Mouse (Mus musculus) layer of hippocampus, postnatal 36 days (tissue): ENCODE measurements around the gene Pld6. TPM values are rescaled to one million over a fixed set of nuclear protein-coding genes. Genes with fewer than 3 reads are reported as not detected.

Experiments
- DNase-seq, 2 experiments: peaks; one replicate each; pipeline ENCODE4 v3.0.0; 2022
- total RNA-seq, 2 experiments: library from RNA; stranded (reverse); gene quantifications; 2 replicates each; pipeline ENCODE4 v1.2.3; 2021

Gene Pld6
- total RNA-seq: under 1 TPM; 0.20 to 0.28 TPM

DNA sequence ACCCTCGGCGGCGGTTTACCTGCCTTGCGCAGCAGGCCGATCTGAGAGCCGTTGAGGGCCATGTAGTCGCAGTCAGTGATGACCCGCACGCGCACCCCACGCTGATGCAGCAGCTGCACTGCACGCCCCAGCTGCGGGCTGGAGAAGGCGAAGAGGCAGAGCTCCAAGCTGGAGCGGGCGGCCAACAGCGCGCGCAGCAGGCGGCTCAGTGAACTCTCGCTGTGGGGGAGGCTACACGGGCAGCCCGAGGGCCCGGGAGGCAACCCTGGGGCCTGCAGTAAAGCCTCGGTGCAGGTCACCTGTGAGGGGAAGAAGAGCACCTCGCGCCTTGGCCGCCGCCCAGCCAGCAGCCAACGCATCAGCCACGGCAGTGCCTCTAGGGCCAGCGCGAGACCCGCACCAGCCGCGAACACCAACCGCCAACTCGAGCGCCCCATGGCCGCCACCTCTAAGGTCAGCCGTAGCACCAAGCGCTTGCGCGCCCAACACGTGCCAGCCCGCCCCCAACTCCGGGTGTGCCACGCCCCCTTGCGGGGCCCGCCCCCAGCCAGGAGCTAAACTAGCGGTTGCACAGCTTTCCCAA, at the start of gene Pld6:
TSS of gene Pld6 (minus strand) at position 447 of the 583 bp plus-strand sequence.
- no peak for DNase-seq

DNA sequence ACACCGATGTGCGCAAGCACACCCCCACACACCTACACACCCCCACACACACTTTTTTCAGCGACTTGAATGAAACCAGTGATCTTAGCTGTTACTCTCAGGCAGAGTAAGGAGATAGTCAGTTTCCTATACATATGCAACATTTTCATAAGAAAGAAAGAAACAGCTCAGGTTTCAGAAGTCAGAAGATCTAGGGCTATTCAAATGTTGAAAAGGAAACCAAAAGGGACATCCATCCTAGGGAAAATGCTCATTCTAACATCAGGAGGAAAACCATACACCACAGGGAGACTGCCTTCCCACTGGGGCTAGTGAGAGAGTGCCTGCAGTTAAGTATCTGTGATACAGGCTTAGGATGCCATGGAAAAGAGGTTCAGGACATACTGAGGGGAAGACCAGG, 34.2 kb upstream of the Pld6 start:
- no peak for DNase-seq

DNA sequence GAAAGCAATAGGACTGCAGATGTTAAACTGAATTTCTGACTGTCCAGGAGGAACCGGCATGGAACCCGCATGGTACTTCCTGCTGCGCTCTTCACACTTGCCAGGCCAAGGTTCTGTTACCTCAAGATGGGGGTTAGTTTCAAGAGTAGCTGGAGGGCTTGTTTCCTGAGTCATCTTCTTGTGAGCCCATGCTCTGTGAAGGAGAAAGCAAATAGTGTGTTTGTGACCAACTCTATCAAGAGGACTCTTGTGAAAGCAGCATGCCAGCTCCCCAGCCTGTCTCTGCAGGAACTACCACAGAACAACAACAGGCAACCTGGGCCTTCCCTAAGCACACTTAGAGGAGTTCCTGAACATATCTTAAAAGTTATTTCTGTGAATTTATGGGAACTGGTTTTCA, 30.5 kb upstream of the Pld6 start:
- DNase-seq: no peak

DNA sequence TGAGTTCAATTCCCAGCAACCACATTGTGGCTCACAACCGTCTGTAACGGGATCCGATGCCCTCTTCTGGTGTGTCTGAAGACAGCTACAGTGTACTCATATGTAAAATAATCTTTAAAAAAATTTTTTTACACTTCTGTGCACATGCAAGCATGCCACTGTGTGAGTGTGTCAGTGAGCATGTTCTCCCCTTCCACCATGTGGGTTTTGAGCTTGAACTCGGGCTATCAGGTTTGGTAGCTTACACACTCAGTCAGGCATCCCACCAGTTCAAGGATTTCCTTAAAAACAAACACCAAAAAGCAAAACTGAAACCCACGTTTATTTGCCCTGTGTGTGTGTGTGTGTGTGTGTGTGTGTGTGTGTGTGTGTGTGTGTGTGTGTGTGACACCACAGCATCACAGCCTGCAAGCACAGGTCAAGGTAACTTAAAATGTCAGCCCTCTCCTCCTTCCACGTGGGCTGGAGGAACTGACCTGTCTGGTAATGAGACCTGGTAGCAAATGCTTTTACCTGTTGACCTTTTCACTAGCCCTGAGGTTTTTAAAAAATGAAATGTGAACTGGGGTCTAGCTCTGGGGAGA, 28.1 kb upstream of the Pld6 start:
- DNase-seq: no peak

DNA sequence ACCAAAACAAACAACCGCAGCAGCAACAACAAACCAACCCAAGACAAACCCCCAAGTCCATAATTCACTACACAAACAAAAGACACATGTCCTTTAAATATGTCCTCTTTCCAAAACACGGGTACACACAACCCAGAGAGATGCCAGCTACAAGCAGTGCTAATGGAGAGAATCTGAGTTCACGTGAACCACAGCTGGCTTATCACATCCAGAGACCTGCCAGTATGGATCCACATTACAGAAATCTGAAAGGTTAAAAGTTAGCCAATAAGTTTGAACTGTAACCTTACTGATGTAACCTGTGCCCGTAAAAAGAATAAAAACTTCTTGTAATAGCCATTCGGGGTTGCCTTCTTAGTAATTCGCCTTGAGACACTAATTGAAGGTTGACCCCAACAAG, 27.5 kb upstream of the Pld6 start:
- no peak for DNase-seq

DNA sequence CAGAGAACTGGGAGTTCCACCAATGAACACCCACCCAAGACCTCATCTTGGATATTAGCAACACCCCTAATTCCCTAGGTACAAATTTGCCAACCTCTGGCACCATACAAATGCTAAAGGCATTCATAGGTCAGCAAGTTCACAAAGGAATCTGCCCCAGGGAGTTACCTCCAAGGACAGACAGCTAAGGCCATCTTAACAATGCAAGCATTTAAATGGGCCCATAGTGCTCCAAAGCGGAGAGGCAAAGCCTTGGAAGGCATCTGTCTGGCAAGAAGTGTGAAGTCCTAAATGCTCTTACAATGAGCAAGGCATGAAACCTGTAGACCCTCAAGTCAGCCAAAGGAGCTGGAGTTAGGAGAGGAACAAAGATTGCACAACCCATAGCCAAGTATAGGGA, 26.9 kb upstream of the Pld6 start:
- DNase-seq: no peak

DNA sequence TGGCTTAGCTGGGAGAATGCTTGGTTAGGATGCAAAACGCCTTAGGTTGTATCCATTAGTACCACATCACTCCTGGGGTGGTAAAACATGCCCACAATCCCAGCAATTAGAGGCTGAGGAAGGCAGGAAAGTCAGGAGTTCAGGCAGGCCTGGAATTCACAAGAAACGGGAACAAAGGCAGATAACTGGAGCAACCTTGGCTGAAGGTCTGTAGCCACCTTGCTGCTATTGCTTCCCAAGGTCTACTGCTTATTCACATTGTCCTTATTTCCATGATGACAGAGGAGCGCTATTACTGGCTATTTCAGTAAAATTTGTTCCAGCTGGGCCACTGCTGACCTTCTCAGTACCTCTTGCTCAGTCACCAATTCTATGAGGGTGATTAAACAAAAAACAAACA, 25.8 kb upstream of the Pld6 start:
- DNase-seq: no peak

DNA sequence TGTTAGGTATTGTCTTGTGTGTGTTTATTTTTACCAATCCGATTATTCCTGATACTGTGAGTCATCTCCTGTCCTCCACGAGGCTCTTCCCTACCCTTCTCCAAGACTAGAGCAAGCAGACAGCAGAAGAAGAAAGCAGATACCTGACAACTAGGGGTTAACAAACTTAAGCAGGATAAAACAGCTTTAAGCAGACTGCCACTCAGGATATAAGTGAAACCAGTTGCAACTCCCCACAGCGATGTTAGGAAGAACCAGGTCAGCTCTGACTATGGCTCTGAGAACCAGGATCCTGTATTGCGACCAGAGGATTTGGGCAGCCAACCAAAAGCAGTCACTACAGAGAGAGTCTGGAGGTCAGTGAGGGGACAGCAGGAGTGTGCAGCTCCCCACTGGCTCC, 23.8 kb upstream of the Pld6 start:
- DNase-seq: no peak

DNA sequence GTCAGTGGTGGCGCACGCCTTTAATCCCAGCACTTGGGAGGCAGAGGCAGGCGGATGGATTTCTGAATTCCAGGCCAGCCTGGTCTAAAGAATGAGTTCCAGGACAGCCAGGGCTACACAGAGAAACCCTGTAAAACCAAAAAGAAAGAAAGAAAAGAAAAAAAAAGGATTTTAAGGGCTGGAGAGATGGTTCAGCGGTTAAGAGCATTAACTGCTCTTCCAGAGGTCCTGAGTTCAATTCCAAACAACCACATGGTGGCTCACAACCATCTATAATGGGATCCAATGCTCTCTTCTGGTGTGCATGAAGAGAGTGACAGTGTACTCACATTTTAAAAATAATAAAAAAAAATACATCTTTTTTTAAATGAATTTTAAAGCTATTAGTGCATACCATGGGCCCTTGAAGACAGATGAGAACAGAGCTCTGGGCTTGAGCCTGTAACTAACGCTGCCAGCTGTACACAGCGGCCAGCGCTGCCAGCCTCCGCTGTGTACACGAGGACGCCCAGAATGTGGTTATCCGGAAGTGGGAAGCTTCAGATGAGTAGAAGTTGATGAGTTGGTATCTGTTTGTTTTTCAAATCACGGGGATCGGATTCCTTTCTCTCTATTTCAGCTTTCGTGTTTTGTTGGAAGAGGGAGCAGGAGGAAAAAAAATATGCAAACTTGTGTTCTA, 23.2 kb upstream of the Pld6 start:
- no peak for DNase-seq

DNA sequence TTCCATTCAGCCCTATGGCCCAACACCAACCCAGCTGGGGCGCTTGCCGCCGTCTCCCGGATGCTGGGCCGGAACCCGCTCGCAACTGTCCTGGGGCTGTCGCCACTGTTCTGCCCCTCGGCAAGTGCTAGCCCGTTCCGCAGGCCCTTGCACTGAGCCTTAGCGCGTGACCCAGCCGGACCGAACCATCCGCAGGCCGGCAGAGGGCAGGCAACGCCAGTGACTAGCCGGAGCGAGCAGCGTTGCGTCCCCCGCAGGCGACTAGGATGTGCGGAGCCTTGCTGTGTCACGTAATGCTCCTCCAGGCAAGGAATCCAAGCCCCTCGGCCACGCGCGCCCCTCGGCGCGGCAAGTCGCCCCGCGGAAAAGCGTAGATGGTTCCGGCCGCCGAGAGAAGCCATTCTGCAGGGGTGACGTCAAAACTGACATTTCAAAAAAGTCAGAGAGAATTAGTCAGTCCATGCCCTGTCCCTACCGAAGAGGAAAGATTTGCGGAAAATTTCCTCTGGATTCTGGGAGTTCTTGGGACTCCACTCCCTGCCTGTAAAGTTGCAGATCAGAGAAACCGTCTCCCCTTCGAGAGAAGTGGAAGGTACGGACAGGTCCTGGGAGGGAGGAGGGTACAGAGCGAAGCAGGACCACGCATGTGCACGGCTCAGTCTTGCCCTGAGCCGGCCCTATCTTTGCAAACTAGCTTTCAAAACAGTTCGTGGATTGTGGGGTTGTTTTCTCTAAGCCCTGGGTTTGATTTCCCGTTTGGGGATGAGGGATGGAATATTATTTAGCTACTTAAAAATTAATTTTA, 22.4 kb upstream of the Pld6 start, which contains the start of gene Flcn:
TSS of gene Flcn (minus strand) at position 347 of the 805 bp plus-strand sequence.
- DNase-seq: peak; percentile 86 to 88

DNA sequence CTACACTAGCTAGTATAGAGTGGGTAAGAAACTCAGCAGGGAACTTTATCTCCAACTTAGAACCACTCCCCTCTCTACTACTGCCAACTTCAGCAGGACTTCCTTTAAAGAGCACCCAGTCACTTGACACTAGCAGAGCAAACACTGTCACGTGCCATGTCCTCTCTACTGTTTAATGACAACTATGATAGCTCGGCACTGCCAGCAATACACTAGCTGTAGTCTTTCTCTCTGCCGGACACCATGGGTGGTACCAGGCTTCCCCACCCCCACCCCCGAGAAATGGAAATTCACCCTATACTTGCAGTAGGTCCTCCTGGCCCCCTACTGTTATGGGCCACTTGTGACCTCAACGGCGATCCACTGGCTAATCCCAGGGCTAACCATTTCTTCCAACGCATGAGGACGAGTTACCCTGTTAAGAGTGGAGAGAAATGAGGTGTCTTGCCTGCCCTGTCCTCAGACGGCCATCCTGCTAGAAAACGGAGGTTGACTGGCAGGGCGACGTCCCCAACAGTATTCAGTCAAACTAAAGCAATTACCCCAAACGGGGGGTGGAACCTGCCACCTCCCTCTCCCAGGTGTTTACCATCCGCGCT, 21.7 kb upstream of the Pld6 start:
- no peak for DNase-seq

DNA sequence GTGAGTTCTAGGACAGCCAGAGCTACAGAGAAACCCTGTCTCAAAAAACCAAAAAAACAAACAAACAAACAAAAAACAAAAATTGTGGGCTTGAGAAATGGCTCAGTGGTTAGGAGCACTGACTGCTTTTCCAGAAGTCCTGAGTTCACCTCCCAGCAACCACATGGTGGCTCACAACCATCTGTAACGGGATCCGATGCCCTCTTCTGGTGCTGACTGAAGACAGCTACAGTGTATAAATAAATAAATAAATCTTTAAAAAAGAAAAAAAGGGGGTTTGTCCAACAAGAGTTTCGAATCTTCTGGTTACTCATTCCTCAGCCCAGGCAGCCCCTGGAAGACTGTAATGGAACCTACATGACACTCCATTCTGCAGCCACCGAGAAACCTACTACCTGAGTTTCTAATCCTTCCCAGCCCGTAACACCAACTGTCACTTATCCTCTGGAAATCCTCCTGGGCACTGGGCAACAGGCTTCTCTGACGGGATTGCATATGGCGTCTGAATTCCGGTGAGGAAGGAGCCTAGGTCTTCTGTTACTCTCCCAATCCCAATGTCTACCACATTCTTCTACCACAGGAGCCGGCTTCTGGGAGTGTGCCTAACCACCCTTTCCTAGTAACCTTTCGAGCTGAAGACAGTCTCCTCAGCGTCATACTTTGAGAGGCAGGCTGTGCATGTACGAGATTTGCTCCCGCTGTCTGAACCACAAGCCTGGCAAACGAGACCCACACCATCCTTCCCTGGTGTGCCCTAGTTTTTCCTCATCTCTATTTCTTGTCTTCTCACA, 20.9 kb upstream of the Pld6 start:
- DNase-seq: no peak

DNA sequence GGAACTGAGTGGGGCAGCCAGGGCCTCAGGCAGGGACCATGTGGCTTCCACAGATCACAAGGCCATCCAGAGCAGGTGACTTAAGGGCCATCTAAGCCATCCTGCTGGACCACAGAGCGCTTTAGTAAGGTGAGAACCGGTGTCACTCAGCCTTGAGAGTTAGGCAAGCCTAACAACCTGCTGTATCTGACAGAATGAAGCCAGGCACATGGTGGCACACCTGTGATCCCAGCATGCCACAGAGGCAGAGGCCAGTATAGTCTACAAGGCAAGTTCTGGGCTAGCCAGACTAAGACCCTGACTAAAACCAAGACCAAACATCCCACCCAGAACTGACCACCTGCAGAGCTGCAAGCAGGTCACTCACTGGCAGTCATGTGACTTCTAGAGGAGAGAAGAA, 18.2 kb upstream of the Pld6 start:
- no peak for DNase-seq

DNA sequence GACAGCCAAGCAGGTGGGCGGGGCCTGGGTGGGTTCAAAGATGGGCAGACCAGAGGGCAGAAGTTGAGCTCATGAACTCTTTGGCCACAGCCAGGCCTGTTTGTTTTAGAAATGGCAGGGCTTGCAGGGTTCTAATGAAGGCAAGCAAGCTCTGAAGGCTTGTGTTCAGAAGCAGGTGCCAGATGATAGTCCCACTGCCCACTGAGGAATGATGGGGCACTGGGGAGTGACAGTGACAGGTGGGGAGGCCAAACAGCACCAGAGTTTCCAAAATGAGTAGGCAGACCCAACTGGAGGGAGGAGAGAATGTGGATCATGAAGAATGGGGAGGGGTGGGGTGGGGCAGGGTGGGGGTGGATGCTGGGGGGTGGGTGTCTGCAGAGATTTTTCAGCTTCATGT, 17.8 kb upstream of the Pld6 start:
- no peak for DNase-seq

DNA sequence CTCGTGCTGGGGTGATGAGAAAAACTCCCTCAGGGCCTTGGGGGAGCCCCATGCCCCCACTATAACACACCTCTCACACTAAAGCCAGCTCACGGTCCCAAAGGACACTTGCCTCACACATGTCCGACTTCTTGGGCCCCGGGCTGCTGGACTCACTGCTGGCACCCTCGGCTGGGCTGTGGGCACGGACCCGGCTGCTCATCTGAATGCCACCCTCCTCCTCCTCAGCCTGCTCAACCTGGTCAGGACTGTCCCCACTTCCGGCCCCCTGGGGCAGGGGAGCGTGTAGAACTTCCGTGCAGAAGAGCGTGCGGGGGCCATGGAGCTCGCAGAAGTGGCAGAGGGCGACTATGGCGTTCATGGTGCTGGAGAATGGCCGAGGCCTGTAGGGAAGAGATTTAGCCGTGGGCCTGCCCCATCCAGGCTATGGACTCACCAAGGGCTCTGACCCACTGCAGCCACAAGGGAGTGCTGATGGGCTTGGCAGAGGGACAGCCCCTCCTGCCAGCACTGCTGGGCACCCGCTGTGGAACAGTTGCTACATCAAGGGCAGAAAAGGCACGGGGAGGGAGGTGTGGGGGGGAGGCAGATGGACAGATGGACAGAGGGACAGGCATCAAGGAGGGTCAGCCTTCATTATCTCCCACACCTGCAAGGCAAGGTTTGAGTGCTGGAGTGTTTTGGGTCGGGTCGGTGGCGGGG, 17.1 kb upstream of the Pld6 start:
- DNase-seq: no peak

DNA sequence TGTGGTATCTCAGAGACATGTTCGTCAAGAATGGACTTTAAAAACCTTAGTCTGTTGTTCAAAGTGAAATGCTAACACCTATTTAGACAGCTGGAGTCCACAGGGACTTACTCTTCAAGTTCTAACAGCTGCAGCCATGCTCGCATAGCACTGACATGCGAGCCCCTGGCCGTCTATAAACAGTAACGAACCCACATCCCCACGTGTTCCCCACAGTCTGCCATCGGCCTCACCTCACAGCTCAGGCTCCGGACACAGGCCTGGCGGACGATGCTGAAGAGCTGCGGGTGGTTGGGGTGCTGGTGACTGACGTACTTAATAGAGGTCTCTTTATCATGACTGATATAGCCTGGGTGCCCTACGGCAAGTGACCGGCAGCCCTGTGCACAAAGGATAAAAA, 16.1 kb upstream of the Pld6 start:
- no peak for DNase-seq

DNA sequence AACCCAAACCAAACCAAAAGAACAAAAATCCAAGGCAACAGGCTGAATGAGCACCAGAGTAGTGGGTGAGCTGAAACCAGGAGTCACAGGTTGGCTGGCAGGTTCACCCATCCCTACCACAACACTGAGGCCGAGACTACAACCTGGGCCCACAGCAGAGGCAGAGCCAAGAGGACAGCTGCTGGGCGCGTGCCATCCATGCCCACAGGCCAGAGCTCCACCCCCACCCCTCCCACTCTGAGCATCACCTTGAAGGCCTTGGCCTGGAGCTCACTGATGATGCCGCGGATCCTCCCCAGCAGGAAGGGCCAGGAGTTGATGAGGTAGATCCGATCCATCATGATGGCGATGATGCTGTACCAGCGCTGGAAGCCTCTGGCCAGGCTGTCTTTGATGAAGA, 14.4 kb upstream of the Pld6 start:
- no peak for DNase-seq

DNA sequence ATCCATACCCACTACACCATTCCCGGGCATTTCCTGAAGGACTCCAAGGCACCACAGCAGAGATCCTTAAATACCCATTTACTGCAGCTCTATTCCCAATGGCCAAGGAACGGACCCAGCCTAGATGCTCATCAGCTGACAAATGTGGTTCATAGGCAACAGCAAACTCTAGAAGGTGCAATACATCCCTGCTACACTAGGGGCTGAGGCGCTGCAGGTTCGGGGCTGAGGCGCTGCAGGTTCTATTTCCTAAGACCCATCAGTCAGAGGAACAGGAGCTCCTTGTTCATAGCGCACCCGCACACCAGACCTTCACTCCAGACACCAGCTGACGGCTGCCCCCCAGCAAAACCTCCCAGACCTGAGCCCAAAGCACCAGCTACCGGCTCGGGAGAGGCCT, 13.0 kb upstream of the Pld6 start:
- DNase-seq: no peak

DNA sequence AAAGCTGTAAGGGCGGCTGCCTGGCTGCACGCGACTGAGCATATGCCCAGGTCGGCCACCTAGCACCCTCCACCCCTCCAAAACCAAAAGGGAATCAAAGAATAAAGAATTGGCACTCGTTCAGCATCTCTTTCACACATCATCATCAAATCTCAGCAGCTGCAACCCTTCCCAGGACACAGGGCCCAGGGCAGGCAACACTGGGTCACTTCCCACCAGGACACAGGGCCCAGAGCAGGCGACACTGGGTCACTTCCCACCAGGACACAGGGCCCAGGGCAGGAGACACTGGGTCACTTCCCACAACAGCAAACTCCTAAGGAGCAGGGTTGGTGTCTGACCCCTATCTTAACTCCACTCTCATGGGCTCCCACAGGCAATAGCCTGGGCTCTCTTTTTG, 5.9 kb upstream of the Pld6 start:
- no peak for DNase-seq

DNA sequence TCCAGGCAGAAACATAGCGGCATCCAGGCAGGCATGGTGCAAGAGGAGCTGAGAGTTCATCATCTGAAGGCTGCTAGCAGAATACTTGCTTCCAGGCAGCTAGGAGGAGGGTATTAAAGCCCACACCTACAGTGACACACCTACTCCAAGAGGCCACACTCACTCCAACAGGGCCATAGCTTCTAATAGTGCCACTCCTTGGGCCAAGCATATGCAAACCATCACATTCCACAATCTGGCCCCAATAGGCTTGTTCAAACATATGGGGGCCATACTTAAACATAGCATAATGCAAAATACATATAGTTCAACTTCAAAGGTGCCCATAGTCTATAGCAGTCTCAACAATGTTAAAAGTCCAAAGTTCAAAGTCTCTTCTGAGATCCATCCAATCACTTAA, 1.9 kb upstream of the Pld6 start:
- no peak for DNase-seq

DNA sequence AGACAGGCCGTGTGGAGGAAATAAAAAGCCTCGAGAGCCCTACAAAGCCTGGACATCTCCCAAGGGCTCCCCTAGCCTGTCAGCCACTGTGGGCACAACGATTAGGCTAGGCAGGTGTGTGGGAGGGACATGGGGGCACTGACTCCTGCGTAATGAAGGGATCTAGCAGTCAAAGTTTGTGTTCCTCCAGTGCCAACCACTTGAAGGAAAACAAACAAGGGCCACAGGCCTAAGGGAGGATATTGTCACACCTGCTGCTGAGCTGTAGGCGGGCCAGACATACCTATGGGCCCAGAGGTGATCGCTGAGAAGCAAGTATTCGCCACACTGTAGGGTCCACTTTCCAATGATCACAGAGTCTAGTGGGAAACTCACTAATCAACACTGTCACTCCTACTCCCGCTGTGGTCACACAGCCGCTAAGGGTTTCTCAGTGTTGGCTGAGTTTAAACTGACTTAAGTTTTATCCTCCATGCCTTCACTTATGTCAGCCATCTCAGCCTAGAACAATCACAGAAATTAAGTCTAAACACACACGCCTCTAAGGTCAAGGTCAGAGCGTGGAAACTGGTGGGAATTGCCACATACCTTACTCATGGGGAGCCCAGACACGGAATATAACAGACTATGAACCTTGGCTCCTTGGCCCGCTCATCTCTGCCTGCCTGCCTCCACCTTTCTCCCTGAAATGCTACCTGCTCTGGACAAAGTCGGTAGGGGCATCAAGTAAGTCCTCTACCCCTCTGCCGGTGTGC, 824 bp downstream of the Pld6 start:
- no peak for DNase-seq
